Mouse (Mus musculus) spleen, postnatal 14 days (tissue): ENCODE data around the gene Drd3.

Experiments
- DNase-seq, 2 experiments: peaks; one replicate each; pipeline ENCODE4 v3.0.0; 2021 to 2022; ENCODE audit warnings: low spot score in 2 of 2

Gene Drd3

DNA sequence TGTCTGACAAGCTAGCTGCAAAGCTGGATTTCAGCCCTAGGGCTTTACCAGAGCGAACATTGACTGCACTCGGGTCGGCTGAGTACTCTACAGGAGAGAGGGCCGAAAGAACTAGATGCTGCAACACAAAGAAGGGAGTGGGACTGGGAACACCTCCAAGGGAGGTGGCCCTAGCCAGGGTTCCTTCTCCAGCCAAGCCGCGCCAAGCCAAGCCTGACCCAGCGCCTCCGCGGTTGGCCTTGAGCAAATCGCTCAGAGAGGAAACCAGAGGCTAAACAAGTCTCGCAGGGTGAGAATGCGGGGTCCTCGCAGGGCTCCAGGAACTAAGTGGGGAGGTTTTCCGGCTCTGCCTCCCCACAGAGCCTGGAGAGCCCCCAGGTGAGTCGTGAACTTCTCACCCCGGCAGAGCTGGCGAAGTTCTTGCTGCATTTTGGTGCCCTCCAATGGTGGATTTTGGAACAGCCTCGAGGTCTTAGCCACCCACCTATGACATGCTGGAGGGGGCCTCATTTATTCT lies 48.0 kb downstream of the Drd3 start:
- peak; percentile 25 to 49 for DNase-seq

DNA sequence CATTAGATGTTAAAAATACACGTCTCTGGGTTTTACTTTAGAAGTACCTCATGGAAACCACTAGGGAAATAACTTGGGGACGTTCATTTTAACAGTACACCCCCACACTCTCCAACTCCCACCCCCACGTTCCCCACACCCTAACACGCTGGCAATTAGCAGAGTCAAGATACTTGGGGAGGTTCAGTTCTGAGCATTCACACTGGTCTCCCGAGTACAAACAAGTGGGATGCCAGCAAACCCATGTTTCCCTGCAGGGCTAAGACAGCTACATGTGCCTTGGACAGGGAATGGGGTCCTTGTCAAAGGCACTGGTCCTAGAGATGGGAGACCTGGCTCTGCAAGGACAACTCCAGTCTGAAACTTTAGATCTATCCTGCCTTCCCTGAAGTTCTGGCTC lies 48.6 kb downstream of the Drd3 start:
- DNase-seq = no peak

- DNase-seq = no peak
These were observed 50.5 kb downstream of the Drd3 start for GRCm38 (mm10) chr16:43804364-43804763.

GRCm38 (mm10) chr16:43807048-43807447 lies 53.2 kb downstream of the Drd3 start:
- DNase-seq = no peak

GRCm38 (mm10) chr16:43809429-43809828 lies 55.6 kb downstream of the Drd3 start:
- no peak for DNase-seq

GRCm38 (mm10) chr16:43811402-43811801 lies 57.6 kb downstream of the Drd3 start:
- DNase-seq = no peak

DNA sequence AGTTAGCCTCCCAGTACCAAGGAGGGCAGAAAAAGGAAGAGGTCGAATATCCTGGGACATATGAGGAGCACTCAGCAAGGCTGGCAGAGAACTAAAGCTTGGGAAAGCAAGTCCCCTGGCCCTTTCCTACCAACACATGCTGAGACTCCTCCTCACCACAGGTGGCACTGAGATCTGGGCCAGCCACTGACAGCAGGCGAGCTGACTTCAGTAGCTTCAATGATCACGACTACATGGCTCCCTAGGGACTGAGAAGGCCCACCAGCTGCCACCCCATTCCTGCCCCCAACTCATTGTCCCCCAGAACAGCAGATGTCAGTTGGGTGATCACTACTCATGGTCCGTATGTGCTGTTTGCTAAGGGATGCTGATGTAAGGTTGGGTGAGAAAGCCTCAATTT lies 60.8 kb downstream of the Drd3 start:
- DNase-seq = no peak

DNA sequence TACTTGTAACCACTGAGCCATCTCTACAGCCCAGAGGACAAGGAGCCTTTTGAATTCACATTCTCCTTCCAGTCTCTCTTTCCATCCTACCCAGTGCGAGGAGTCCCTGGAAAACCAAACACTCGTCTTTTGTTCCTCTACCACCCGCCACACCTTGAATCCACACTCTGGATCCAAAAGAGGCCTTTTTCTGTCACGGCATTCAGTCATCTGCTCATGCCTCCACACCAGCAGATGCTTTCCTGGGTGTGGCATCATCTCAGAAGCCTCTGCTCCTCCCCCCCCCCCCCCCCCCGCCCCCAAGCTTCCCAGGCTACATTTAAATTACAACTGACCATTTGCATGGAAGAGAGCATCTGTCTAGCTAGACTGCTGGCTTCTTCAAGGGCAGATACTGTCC lies 62.5 kb downstream of the Drd3 start:
- no peak for DNase-seq

GRCm38 (mm10) chr16:43818404-43818803 lies 64.6 kb downstream of the Drd3 start:
- DNase-seq = no peak

GRCm38 (mm10) chr16:43827492-43827891 lies 73.7 kb downstream of the Drd3 start:
- no peak for DNase-seq

GRCm38 (mm10) chr16:43831957-43832356 lies 78.1 kb downstream of the Drd3 start:
- no peak for DNase-seq

DNA sequence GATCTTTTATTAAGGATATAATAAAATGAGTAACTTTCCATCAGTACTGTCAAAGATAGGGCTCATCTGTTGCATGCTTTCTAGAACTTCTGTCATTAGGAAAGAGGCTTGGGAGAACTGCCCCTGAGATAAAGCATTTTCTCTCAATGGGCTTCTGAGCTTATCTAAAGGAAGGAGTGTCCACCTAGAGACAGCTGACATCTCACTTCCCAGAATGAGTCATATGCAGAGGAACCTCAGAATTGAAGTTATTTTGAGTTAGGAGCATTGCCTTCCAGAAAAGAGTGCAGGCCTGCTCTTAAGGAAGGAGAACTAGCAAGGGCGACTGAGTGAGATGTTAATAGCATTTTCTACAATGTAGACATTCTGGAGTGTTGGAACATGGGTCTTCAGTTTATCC lies 87.4 kb downstream of the Drd3 start:
- no peak for DNase-seq

- no peak for DNase-seq
These were observed 96.0 kb downstream of the Drd3 start for GRCm38 (mm10) chr16:43849839-43850238.

DNA sequence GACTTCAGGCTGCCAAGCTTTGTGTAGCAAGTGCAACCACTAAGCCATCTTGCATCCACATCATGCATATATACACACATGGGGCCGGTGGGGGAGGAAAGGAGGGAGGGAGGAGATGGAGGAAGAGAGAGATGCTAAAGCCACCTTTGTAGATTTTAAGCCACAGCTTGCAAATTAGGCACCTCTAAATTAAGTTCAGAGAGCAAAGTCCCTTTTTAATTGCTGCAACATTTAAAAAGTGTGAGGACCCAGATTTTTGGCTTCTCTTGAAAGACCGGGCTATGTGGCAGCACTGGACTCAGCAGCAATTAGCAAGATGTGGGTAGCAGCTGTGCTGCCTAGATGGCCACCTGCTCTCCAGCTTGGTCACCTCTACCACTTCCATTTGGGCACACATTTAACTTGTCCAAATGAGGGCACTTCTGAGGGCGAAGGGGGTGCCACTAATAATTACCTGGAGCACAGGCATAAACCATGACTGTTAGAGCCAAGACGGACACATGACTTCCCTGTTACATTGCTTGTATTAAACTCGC lies 105.2 kb downstream of the Drd3 start:
- no peak for DNase-seq

GRCm38 (mm10) chr16:43860624-43861023 lies 106.8 kb downstream of the Drd3 start:
- DNase-seq = no peak

DNA sequence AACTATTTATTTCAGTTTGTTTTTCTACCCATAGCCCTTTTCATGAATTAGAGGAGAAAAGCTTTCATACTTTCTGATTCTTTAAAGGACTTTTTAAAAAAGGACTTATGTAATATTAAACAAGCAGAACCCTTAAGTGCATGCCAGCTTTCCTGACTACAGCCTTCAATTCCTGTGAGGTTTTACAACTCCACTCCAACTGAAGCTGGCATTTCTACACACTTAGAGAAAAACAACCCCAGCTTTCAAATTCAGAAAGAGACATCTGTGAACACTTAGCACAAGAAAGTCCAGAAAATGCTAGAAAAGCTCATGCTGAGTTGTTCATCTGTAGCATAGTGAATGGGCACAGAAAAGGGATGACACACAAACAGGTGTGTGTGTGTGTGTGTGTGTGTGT lies 116.0 kb downstream of the Drd3 start:
- DNase-seq = no peak

DNA sequence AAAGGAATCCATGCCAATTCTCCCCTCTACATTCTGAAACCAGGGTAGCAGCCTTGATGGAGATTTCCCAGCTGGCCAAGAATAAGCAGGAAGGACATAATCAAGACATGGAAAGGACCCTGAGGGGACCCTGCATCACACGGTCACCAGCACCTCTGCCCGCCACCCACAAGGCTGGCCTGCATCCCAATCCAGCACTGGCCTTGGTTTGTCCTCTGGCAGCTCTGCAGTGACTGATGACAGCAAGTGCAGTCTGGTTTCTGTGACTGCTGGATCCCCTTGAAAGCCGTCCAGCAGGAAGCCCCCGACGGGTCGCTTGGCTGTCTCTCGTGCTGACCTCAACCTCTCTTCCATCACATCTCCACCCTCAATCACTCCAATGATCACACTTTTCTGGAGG lies 117.6 kb downstream of the Drd3 start:
- DNase-seq = no peak
